Mouse (Mus musculus) mouse trophoblast stem cell (cell line): ENCODE results near the gene Lgals3bp.

Source experiments
- in situ Hi-C, 2 experiments: fragments of 300-500 bp; cut with MseI, MboI; formaldehyde crosslinking; loops; 2 replicates in 1 of 2; 3 replicates in 1 of 2; pipeline ENCODE4 v1.15.1; 2025

Lgals3bp gene

GRCm38 (mm10) chr11:118401760-118402280 lies at the start of gene Lgals3bp:
TSS of gene Lgals3bp (minus strand) at chr11:118402092.
- in situ Hi-C loops: no loop called here

- in situ Hi-C loops: no loop called here
Measured at GRCm38 (mm10) chr11:118451211-118451610, 49.3 kb upstream of the Lgals3bp start.

DNA sequence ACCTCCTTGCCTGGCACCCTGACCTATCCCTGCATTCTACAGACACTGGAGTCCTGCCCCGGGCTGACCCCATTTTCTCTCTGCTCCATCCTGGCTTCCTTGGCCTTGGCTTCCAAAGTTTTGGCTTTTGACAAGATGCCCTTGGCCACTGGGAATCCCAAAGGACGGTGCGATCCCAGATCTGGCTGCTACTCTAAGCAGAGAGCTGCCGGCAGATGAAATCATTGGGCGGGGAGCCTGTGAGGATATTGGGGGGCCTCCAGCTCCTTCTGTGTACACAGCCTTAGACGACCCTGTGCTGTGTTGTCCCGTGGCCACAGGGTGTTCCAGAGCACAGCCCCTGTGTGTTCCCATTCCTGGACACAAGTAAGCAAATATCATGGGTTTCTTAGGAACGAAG lies 46.5 kb upstream of the Lgals3bp start:
- in situ Hi-C loops: no loop called here

DNA sequence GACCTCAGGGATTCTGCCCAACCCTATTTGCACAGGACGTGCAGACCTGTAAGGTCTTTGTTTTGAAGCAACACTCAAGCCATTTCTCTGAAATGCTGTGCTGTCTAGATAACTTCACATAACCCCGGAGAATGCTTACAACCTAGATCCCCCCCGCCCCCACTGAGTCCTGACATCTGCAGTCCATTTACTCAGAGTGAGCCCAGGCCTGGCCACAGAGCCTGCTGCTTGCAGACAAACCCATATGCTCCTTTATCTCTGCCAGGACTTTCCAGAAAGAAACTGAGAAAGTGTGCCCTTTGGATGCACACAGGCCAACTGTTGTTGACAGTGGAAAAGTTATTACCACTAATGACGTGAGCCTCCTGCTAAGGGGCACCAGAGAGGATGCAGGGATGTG lies 45.5 kb upstream of the Lgals3bp start:
- in situ Hi-C loops: no loop called here

DNA sequence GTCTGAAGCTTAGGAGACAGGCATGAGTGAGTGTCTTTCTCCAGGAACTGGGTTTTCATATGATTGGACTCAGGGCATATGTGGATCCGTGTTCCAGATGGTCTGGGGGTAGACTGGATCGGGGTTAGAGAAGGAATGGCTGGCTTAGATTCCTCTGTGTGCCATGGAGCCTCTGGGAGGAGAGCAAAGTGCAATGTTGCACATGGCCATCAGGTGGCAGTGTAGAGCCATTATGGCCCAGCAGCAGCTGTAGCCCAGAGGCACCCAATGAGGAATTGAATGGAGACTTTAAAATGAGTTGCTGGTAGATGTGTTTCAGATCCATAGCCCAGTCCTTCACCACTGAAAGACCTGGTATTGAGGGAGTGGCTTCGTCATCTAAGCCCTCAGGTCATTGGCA lies 44.0 kb upstream of the Lgals3bp start:
- in situ Hi-C loops: no loop called here

- in situ Hi-C loops: no loop called here
Measured at GRCm38 (mm10) chr11:118443201-118443970, 41.5 kb upstream of the Lgals3bp start.

DNA sequence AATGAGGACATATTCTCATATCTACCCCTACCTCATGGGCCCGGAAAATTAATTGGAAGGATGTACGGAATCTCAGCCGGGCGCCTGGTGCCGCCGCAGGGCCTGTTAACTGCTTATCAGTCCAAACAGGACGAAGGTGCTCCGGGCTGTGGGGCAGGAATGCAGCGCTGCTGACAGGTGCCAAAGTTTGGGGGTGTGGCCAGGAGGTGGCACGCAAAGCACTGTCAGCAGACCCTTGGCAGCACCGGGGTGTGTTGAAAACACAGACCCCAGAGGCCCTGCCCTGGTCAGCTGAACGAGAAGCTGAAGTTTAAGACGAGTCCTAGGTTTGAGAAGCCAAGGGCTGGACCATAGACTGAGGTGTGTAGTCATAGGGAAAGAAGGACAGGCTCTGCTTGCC lies 40.8 kb upstream of the Lgals3bp start:
- in situ Hi-C loops: no loop called here

DNA sequence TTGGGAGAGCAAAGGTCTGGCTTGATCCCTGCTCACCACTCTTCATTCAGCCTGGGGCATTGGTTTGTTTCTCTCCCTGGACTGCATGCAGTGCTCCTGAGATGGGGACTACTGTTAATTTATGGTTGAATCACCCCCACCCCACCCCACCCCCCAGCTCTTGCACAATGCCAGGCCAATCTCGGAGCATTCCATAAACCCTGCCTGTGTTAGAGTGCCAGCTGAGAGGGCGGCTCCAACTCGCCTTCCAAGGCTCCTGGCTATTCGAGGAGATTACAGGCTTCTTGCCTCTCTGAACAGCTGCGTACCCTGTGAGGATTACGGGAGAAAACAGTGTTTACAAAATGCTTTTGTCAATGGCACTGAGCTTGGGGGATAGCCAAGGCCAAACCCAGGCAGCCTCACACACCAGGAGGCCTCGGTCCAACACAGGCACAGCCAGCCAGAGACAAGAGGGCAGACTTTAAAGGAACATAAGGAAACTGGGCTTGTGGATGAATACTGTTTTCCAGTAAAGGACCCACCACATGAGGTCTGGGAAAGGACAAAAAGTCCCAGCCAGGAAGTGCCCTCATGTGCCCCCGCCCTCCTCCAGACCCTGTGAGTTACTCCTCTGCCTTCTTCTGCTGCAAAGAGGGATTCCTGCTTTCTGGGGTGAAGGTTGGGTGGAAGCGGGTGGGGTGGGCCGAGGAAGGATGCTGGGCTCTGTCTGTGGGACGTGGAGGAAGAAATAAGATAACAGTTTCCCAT lies 36.9 kb upstream of the Lgals3bp start:
- in situ Hi-C loops: no loop called here

GRCm38 (mm10) chr11:118436471-118436935 lies 34.6 kb upstream of the Lgals3bp start:
- in situ Hi-C loops: no loop called here

DNA sequence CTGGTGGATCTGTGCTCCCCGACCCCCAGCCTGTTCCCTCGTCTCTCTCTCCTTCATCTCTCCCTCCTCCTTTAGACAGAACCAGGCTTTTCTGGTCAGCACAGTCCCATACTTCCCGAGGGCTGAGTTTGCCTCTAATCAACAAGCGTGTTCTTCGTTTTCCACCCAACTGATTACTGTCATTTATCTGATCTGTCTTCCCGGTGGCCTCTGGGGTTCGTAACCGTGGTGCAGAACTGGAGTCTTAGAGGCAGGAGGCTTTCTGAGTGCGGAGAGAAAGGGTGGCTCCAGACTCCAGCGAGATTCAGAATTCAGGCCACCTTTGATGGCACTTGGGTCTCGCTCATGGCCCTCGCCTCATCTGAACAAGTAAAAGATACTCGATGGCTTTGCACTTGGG lies 32.2 kb upstream of the Lgals3bp start:
- in situ Hi-C loops: no loop called here

DNA sequence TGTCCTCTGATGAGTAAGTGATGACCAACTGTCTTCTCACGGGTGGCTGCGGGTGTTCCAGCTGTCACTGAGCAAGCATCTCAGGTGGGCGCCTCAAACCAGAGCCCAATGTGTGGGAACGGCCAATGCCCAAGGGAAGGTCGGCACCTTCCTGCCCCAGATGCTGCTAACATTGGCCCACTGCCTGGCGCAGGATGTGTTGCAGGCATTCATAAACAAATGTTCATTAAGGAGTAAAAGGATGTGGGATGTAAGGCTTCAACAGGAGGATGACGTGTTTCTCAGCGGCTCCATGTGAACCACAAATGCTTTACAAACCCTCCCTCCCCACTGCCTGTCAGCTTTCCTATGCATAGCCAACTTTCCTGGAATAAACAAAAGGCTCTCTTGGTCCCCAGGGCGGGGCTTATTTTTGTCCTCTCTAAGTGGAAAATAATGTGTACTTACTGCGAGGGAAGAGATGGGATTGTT lies 31.5 kb upstream of the Lgals3bp start:
- in situ Hi-C loops: no loop called here

DNA sequence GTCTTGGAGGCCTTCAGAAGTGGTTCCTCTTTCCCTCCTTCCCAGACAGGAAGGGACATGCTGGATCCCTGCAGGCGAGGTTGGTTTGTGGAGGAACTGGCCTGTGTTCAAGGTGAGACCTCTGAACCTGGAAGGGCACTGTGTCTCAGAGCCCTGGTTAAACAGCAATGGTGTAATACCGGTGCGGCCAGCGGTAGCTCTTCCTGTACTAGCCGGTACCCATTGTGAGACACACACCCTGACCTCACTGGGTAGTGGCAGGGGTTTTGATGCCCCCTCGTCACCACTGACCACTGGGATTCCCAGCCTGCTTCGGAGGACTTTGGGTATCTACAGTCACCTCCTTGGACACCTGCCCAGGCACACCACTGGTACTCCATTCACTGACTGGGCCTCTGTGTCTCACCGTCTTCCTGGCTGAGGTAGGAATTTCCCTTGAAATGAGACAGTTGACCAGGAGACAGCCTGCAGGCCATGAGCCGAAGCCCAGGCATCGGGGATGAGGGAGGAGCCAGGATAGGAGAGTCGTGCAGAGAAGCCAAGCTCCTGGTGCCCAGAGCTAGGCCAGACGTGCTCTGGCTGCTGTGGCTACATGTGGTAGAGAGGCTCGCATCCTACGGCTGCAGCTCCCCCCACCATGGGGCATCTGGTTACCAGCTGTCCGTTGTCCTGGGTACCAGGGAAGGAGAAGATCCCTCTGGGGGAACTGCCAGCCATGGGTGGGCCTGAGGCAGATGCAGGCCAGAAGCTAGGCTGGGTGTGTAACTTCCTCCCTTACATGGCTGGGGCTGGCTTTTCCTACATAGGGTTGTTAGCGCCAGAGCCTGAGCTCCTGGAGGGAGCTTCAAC lies 29.4 kb upstream of the Lgals3bp start:
- in situ Hi-C loops: no loop called here

GRCm38 (mm10) chr11:118430291-118430885 lies 28.5 kb upstream of the Lgals3bp start:
- in situ Hi-C loops: no loop called here

GRCm38 (mm10) chr11:118428944-118429709 lies 27.2 kb upstream of the Lgals3bp start:
- in situ Hi-C loops: no loop called here

- in situ Hi-C loops: no loop called here
Measured at GRCm38 (mm10) chr11:118428460-118428868, 26.6 kb upstream of the Lgals3bp start.

- in situ Hi-C loops: no loop called here
Measured at GRCm38 (mm10) chr11:118427986-118428385, 26.1 kb upstream of the Lgals3bp start, which contains the start of gene C1qtnf1. TSS of gene C1qtnf1 (plus strand) at chr11:118428203.

GRCm38 (mm10) chr11:118427266-118427779 lies 25.4 kb upstream of the Lgals3bp start:
- in situ Hi-C loops: no loop called here

- in situ Hi-C loops: no loop called here
Measured at GRCm38 (mm10) chr11:118426765-118427164, 24.9 kb upstream of the Lgals3bp start.

- in situ Hi-C loops: no loop called here
Measured at GRCm38 (mm10) chr11:118424621-118425335, 22.9 kb upstream of the Lgals3bp start.
